Comparison of ENCODE assay signal across 8 mouse cellular contexts in the genomic region with DNA sequence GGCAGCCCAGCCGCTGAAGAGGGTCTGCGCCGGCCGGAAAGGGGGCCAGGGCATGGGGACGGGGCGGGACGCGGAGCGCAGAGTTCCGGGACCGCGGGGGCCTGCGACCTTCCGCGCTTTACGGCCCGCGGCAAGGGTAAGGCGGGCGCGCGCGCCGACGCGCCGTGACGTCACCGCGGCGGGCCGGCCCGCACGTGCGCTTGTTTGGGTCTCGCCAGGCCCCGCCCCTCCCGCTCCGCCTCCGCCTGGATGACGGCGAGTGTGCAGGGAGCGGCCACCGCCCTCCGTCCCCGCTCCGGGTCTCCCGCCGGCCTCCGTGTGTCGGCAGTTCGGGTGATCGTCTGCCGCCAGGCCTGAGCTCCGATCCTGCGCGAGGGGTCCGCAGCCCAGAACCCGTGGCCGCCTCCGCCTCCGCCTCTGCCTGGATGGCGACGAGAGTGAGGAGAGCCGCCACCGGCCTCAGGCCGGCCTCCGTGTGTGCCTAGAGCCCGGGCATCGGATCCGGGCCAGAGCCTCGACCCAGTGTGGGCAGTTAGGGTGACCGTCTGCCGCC. TPM values are rescaled to one million over a fixed set of nuclear protein-coding genes. Genes with fewer than 3 reads are reported as not detected.
DNase-seq lines count a peak whose midpoint lies in the region; ATAC-seq lines count a peak whose summit lies in the region.
"Not testable (repeated sequence)": the region's sequence is repeated elsewhere in the genome, so short reads cannot be mapped to it uniquely, and the experiment has no call there.

No protein-coding gene starts in this region.

- under 1% methylated on average over 40 of the region's 74 CpGs for WGBS in intestine, embryonic 14.5 days

- not testable (repeated sequence) for H3K36me3 ChIP-seq in intestine, embryonic 14.5 days (ENCODE audit: control insufficient read depth, insufficient read depth, low read length)

- peak overlapping the region; percentile 51 for H3K4me3 ChIP-seq in intestine, embryonic 14.5 days (ENCODE audit: low read depth, low read length)

- H3K27ac ChIP-seq in intestine, embryonic 14.5 days (ENCODE audit: low read depth) = not testable (repeated sequence)

- H3K4me1 ChIP-seq in intestine, embryonic 14.5 days (replicated peaks; ENCODE audit: control insufficient read depth, insufficient read depth, low read length) = not testable (repeated sequence)

- H3K9me3 ChIP-seq in intestine, embryonic 14.5 days (ENCODE audit: control insufficient read depth, low read length) = not testable (repeated sequence)

- not testable (repeated sequence) for H3K27me3 ChIP-seq in intestine, embryonic 14.5 days (replicated peaks; ENCODE audit: control insufficient read depth, insufficient read depth, low read length)

- peak overlapping the region; percentile 62 for H3K4me2 ChIP-seq in intestine, embryonic 14.5 days (ENCODE audit: low read length)

- peak overlapping the region; percentile 47 for H3K9ac ChIP-seq in intestine, embryonic 14.5 days (ENCODE audit: low read length)

- DNase-seq in adipocyte (ENCODE audit: low spot score) = peak; percentile 89
- peak; percentile 87 for DNase-seq in embryo, embryonic 10 days (ENCODE audit: low spot score)
- DNase-seq in gastrocnemius, postnatal 14 days = peak; percentile 96
- DNase-seq in intestine, embryonic 14.5 days (ENCODE audit: low spot score) = peak; percentile 95
- DNase-seq in left cerebral cortex, postnatal 14 days (ENCODE audit: low spot score in 2 of 2) = peak; percentile 93
- peak; percentile 92 for DNase-seq in mesoderm, embryonic 11.5 days (ENCODE audit: low read depth, low spot score)
- peak; percentile 88 to 90 for DNase-seq in right cerebral cortex, postnatal 36 days (ENCODE audit: low spot score in 2 of 2)
- DNase-seq in yolk sac, embryonic 10.5 days (ENCODE audit: low spot score) = peak; percentile 91

- ATAC-seq in intestine, embryonic 14.5 days (replicated peaks; ENCODE audit: low FRiP score, low TSS enrichment, low read depth) = peak; percentile 93

- intact Hi-C loops in gastrocnemius, postnatal 14 days (cut with DNase I; ENCODE audit: low total_unique reads) = not testable (repeated sequence)
- intact Hi-C loops in left cerebral cortex, postnatal 14 days (cut with DNase I) = loop anchor here (2.0 kb wide), 1 partner anchor 51 kb away; a partner anchor contains a TSS

RNA-seq across cellular contexts. Expression of a gene that starts 51.1 kb away (rescaled TPM):
- total RNA-seq in gastrocnemius, postnatal 14 days (2021) = 10 to 100 TPM; 65.9 to 84.2 TPM
- 6.3 and 7.1 TPM in 2 replicates for polyA plus RNA-seq in intestine, embryonic 14.5 days (2014; fragmentation: Nextera tagmentation; extraction: Ambion mirVana)
- total RNA-seq in left cerebral cortex, postnatal 14 days (2021) = 10 to 100 TPM; 31.6 to 32.1 TPM

RNA-seq across cellular contexts. Expression of a gene that starts 53.3 kb away (rescaled TPM):
- total RNA-seq in gastrocnemius, postnatal 14 days (2021) = under 1 TPM; 0.53 to 0.96 TPM
- not detected in 2 replicates for polyA plus RNA-seq in intestine, embryonic 14.5 days (2014; fragmentation: Nextera tagmentation; extraction: Ambion mirVana)
- 1 to 10 TPM in 1 of 2 experiments, under 1 TPM in 1; 0.75 to 1.2 TPM for total RNA-seq in left cerebral cortex, postnatal 14 days (2021)
